Mouse (Mus musculus) heart, embryonic 11.5 days (tissue): Measurements from ENCODE around the gene Erich6. TPM values are rescaled to one million over a fixed set of nuclear protein-coding genes. Genes with fewer than 3 reads are reported as not detected.

ENCODE experiments used
- ATAC-seq: fragments of 200-750 bp; cut with Nextera tagmentation; replicated peaks from 2 replicates; pipeline ENCODE4 v1.8.0; 2017; ENCODE audit warnings: moderate library complexity; ENCODE audit not compliant: insufficient number of reproducible peaks, low FRiP score, low TSS enrichment
- H3K27ac ChIP-seq: fragments of 300-500 bp; sonication (generic); 2 replicates; pipeline ENCODE4 v1.5.1; 2014; ENCODE audit warnings: mild to moderate bottlenecking, low read depth, low read length
- H3K27me3 ChIP-seq: fragments of 300-500 bp; sonication (generic); 2 replicates; pipeline ENCODE4 v1.6.1; 2014; ENCODE audit warnings: mild to moderate bottlenecking, low read length, mixed read lengths; ENCODE audit not compliant: control insufficient read depth, insufficient read depth
- H3K36me3 ChIP-seq: fragments of 300-500 bp; sonication (generic); 2 replicates; pipeline ENCODE4 v1.6.1; 2014; ENCODE audit warnings: mild to moderate bottlenecking, low read length, moderate library complexity, mixed read lengths; ENCODE audit not compliant: control insufficient read depth, insufficient read depth
- H3K4me1 ChIP-seq: fragments of 300-500 bp; sonication (generic); 2 replicates; pipeline ENCODE4 v1.6.1; 2014; ENCODE audit warnings: low read length; ENCODE audit not compliant: control insufficient read depth, insufficient read depth
- H3K4me2 ChIP-seq: fragments of 300-500 bp; sonication (generic); 2 replicates; pipeline ENCODE4 v1.6.1; 2014; ENCODE audit warnings: mild to moderate bottlenecking, moderate library complexity
- H3K4me3 ChIP-seq: fragments of 300-500 bp; sonication (generic); 2 replicates; pipeline ENCODE4 v1.5.1; 2014; ENCODE audit warnings: low read depth, low read length
- H3K9ac ChIP-seq: fragments of 300-500 bp; sonication (generic); 2 replicates; pipeline ENCODE4 v1.6.1; 2014; ENCODE audit warnings: mild to moderate bottlenecking, low read depth, low read length, moderate library complexity
- H3K9me3 ChIP-seq: fragments of 300-500 bp; sonication (generic); replicated peaks from 2 replicates; pipeline ENCODE4 v1.6.1; 2016; ENCODE audit warnings: low read length; ENCODE audit not compliant: control insufficient read depth
- whole genome bisulfite sequencing: fragments of 180-500 bp; shearing (Covaris S2); extraction: QIAGEN DNeasy Blood & Tissue Kit; methylation state at CpG from one replicate; pipeline ENCODE4 v1.1.7; 2014; ENCODE audit not compliant: insufficient replicate concordance; 5-methylcytosine and 5-hydroxymethylcytosine counted together
- polyA plus RNA-seq: library from polyadenylated mRNA; unstranded; fragments of >200 nt; fragmentation: Nextera tagmentation; extraction: Ambion mirVana; gene quantifications from 2 replicates; pipeline ENCODE4 v1.2.1, GENCODE M21; 2014

The Erich6 gene
- polyA plus RNA-seq, 1 experiment from 2014 or later: 0.09 TPM

GRCm38 (mm10) chr3:58655362-58656130 lies 18.5 kb upstream of the Erich6 start:
- Histone ChIP-seq H3K9ac (no peak overlapping the region), H3K27ac (no peak overlapping the region), H3K36me3 (no peaks in the 10 kb centered on the region), H3K4me1 (no peaks in the 10 kb centered on the region), H3K27me3 (no peaks in the 10 kb centered on the region), H3K4me3 (no peak overlapping the region), H3K9me3 (no peaks in the 10 kb centered on the region), H3K4me2 (peak overlapping the region; percentile 45)
- 51% methylated on average over 17 of the region's 17 CpGs for WGBS
- no peak for ATAC-seq

DNA sequence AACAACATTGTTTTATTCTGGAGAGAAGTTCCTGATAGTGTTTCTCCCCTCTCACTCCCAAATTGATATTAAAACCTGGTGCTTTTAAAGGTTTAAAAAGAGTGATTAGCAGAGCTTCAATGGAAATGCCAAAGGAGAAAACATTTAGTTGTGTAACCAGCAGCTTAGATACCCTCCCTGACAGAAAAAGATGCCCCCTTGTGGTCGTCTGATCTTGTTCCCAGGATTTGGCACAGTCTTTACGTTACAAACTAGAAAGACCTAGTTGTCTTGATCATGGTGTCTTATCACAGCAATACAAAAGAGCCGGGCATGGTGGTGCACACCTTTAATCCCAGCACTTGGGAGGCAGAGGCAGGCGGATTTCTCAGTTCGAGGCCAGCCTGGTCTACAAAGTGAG lies 16.9 kb upstream of the Erich6 start:
- Histone ChIP-seq H3K4me2 (no peak overlapping the region), H3K9ac (no peak overlapping the region), H3K27ac (no peak overlapping the region), H3K27me3 (no peaks in the 10 kb centered on the region), H3K9me3 (no peaks in the 10 kb centered on the region), H3K4me1 (no peaks in the 10 kb centered on the region), H3K36me3 (no peaks in the 10 kb centered on the region), H3K4me3 (no peak overlapping the region)
- ATAC-seq: no peak
- 47% methylated on average over 5 of the region's 5 CpGs for WGBS

- no peak for ATAC-seq
These were observed 13.3 kb upstream of the Erich6 start for GRCm38 (mm10) chr3:58650328-58650727.

GRCm38 (mm10) chr3:58647179-58647578 lies 10.2 kb upstream of the Erich6 start:
- H3K4me1 ChIP-seq: no peaks in the 10 kb centered on the region
- ATAC-seq: no peak
- 77% methylated on average over 2 of the region's 2 CpGs for WGBS
- no peak overlapping the region for H3K27ac ChIP-seq
- no peaks in the 10 kb centered on the region for H3K36me3 ChIP-seq
- no peaks in the 10 kb centered on the region for H3K9me3 ChIP-seq
- no peak overlapping the region for H3K4me3 ChIP-seq
- H3K9ac ChIP-seq: no peak overlapping the region
- H3K27me3 ChIP-seq: no peaks in the 10 kb centered on the region
- H3K4me2 ChIP-seq: no peak overlapping the region

More at GRCm38 (mm10) chr3:58650328-58650727, 13.3 kb upstream of the Erich6 start:
- Histone ChIP-seq H3K4me1 (no peaks in the 10 kb centered on the region), H3K9ac (no peak overlapping the region), H3K27me3 (no peaks in the 10 kb centered on the region), H3K27ac (no peak overlapping the region), H3K9me3 (no peaks in the 10 kb centered on the region), H3K36me3 (no peaks in the 10 kb centered on the region), H3K4me2 (no peak overlapping the region), H3K4me3 (no peak overlapping the region)
- WGBS: 26% methylated on average over 4 of the region's 4 CpGs

GRCm38 (mm10) chr3:58646180-58646579 lies 9.2 kb upstream of the Erich6 start:
- no peak for ATAC-seq
- H3K27me3 ChIP-seq: no peaks in the 10 kb centered on the region
- WGBS: 66% methylated on average over 4 of the region's 4 CpGs
- H3K27ac ChIP-seq: no peak overlapping the region
- no peak overlapping the region for H3K4me3 ChIP-seq
- H3K9me3 ChIP-seq: no peaks in the 10 kb centered on the region
- H3K4me2 ChIP-seq: no peak overlapping the region
- no peak overlapping the region for H3K9ac ChIP-seq
- no peaks in the 10 kb centered on the region for H3K4me1 ChIP-seq
- H3K36me3 ChIP-seq: no peaks in the 10 kb centered on the region

DNA sequence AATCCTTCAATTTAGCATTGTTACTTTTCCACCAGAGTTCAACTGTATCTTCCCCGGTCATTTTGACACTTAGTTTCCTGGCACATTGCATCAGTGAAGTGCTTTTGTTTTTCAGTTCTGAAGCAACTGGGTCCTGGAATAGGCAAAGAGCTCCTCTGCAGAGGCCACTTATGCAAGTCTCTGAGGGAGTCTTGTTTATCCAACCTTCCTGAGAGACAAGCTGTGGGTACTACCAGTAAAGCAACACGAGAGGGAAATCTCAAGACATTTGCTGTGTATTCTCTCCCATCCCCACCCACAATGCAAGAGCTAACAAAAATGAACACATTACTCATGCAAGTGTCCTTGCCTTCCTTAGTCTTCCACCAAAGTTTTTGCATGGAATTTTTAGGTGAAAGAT lies 5.3 kb downstream of the Erich6 start:
- H3K4me2 ChIP-seq: no peak overlapping the region
- H3K4me1 ChIP-seq: no peaks in the 10 kb centered on the region
- H3K4me3 ChIP-seq: no peak overlapping the region
- WGBS: 84% methylated on average over 2 of the region's 2 CpGs
- ATAC-seq: no peak
- H3K27me3 ChIP-seq: no peaks in the 10 kb centered on the region
- no peak overlapping the region for H3K9ac ChIP-seq
- H3K27ac ChIP-seq: no peak overlapping the region
- H3K36me3 ChIP-seq: no peaks in the 10 kb centered on the region
- no peaks in the 10 kb centered on the region for H3K9me3 ChIP-seq

DNA sequence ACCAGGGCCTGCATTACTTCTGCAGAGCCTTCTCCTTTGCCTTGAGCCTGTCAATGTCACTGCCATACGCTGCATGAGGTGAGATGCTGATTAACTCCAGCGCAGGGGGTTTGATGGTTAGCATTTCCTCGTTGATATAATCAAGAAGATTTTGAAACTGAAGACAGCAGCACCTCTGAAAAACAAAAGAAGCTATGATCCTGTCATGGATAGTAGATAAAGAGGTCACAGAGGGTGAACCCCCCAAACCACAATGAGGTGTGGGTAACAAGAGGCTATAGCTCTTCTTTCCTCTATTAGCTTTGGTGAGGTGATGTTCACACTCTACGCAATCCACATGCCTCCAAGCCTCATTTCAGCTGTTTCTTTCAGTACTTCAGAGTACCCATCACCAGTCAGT lies 12.0 kb downstream of the Erich6 start:
- Histone ChIP-seq H3K27ac (no peak overlapping the region), H3K9ac (no peak overlapping the region), H3K36me3 (no peaks in the 10 kb centered on the region), H3K9me3 (no peaks in the 10 kb centered on the region), H3K4me3 (no peak overlapping the region), H3K4me1 (no peaks in the 10 kb centered on the region), H3K4me2 (no peak overlapping the region), H3K27me3 (no peaks in the 10 kb centered on the region)
- no peak for ATAC-seq
- WGBS: 63% methylated on average over 4 of the region's 4 CpGs

DNA sequence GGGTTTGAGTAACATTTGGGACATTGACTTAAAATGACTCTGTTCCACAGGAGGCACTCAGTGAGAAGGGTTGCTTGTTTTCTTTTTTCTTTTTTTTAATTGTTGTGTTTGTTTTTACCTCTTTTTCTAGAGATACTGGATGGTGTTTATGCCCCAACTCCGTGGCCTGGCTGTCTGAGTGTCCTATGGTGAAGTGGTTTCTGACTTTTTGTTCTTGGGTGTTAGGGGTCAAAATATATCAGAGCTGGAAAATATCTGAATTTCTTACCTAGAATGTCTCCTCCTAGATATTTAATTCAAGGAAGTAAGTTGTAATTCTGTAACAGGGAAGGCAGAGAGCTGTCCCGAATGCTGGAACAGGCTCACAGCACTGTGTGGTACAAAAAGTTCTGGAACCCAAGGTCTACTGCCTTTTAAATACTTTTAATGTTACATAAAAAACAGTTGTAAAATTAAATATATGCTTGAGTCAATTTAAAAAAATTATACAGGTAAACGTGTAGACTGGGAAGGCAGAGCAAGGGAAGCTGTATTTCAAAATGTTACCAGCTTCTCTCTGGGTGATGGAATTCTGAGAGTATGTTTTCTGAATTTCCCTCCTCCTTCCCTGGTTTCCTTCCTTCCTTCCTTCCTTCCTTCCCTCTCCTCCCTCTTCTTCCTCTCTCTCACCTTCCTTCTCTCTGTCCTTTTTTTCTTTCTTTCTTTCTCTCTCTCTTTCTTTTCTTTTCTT lies 14.2 kb downstream of the Erich6 start:
- ATAC-seq: no peak
- no peak overlapping the region for H3K9ac ChIP-seq
- WGBS: 69% methylated on average over 3 of the region's 3 CpGs
- no peak overlapping the region for H3K4me2 ChIP-seq
- no peaks in the 10 kb centered on the region for H3K27me3 ChIP-seq
- no peaks in the 10 kb centered on the region for H3K4me1 ChIP-seq
- no peaks in the 10 kb centered on the region for H3K36me3 ChIP-seq
- H3K9me3 ChIP-seq: no peaks in the 10 kb centered on the region
- H3K4me3 ChIP-seq: no peak overlapping the region
- no peak overlapping the region for H3K27ac ChIP-seq
